Mouse (Mus musculus): ENCODE measurements at regions not wholly inside any gene's neighbourhood (a gene's known extent, or its start where the extent isn't known, plus 50 kb on each side); places are given as distances from the start of the nearest gene placed in this dataset.

GRCm38 (mm10) chr9:115483024-115483423 is 172.8 kb upstream of the Stt3b start:
- Histone ChIP-seq H3K36me3 (ENCODE audit: control insufficient read depth, insufficient read depth, low read length) (no peaks in the 10 kb centered on the region), H3K27me3 (ENCODE audit: control insufficient read depth, insufficient read depth, low read length) (no peaks in the 10 kb centered on the region), H3K4me1 (ENCODE audit: control insufficient read depth, insufficient read depth, low read length) (no peaks in the 10 kb centered on the region), H3K9me3 (ENCODE audit: control insufficient read depth, low read length) (no peaks in the 10 kb centered on the region), H3K4me2 (ENCODE audit: low read depth, low read length) (no peak overlapping the region), H3K27ac (ENCODE audit: low read depth, low read length) (no peak overlapping the region), H3K4me3 (ENCODE audit: low read depth, low read length) (no peak overlapping the region), H3K9ac (replicated peaks; ENCODE audit: low read depth, low read length) (no peak overlapping the region)
- no peak for ATAC-seq (ENCODE audit: low read depth)
- 90% methylated on average over 7 of the region's 7 CpGs for WGBS

- no peak overlapping the region for H3K4me2 ChIP-seq (ENCODE audit: low read depth, low read length)
- WGBS = 65% methylated on average over 2 of the region's 2 CpGs
- H3K36me3 ChIP-seq (ENCODE audit: control insufficient read depth, insufficient read depth, low read length) = no peaks in the 10 kb centered on the region
These were observed 173.5 kb upstream of the Stt3b start for GRCm38 (mm10) chr9:115483721-115484120.

GRCm38 (mm10) chr9:115484408-115484807 is 174.2 kb upstream of the Stt3b start:
- Histone ChIP-seq H3K4me3 (ENCODE audit: low read depth, low read length) (no peak overlapping the region), H3K36me3 (ENCODE audit: control insufficient read depth, insufficient read depth, low read length) (no peaks in the 10 kb centered on the region), H3K4me2 (ENCODE audit: low read depth, low read length) (no peak overlapping the region), H3K27ac (ENCODE audit: low read depth, low read length) (no peak overlapping the region), H3K9ac (replicated peaks; ENCODE audit: low read depth, low read length) (no peak overlapping the region), H3K4me1 (ENCODE audit: control insufficient read depth, insufficient read depth, low read length) (no peaks in the 10 kb centered on the region), H3K9me3 (ENCODE audit: control insufficient read depth, low read length) (no peaks in the 10 kb centered on the region), H3K27me3 (ENCODE audit: control insufficient read depth, insufficient read depth, low read length) (no peaks in the 10 kb centered on the region)
- no peak for ATAC-seq (ENCODE audit: low read depth)
- WGBS = 94% methylated on average over 1 of the region's 1 CpGs

More at GRCm38 (mm10) chr9:115483721-115484120, 173.5 kb upstream of the Stt3b start:
- no peaks in the 10 kb centered on the region for H3K27me3 ChIP-seq (ENCODE audit: control insufficient read depth, insufficient read depth, low read length)
- no peaks in the 10 kb centered on the region for H3K9me3 ChIP-seq (ENCODE audit: control insufficient read depth, low read length)
- ATAC-seq (ENCODE audit: low read depth) = no peak
- no peaks in the 10 kb centered on the region for H3K4me1 ChIP-seq (ENCODE audit: control insufficient read depth, insufficient read depth, low read length)
- H3K27ac ChIP-seq (ENCODE audit: low read depth, low read length) = no peak overlapping the region
- H3K9ac ChIP-seq (replicated peaks; ENCODE audit: low read depth, low read length) = no peak overlapping the region
- no peak overlapping the region for H3K4me3 ChIP-seq (ENCODE audit: low read depth, low read length)

GRCm38 (mm10) chr9:115485219-115485618 is 175.0 kb upstream of the Stt3b start:
- H3K9ac ChIP-seq (replicated peaks; ENCODE audit: low read depth, low read length) = no peak overlapping the region
- H3K36me3 ChIP-seq (ENCODE audit: control insufficient read depth, insufficient read depth, low read length) = no peaks in the 10 kb centered on the region
- no peak for ATAC-seq (ENCODE audit: low read depth)
- no peaks in the 10 kb centered on the region for H3K27me3 ChIP-seq (ENCODE audit: control insufficient read depth, insufficient read depth, low read length)
- H3K4me2 ChIP-seq (ENCODE audit: low read depth, low read length) = no peak overlapping the region
- no peaks in the 10 kb centered on the region for H3K9me3 ChIP-seq (ENCODE audit: control insufficient read depth, low read length)
- no peak overlapping the region for H3K27ac ChIP-seq (ENCODE audit: low read depth, low read length)
- no peaks in the 10 kb centered on the region for H3K4me1 ChIP-seq (ENCODE audit: control insufficient read depth, insufficient read depth, low read length)
- H3K4me3 ChIP-seq (ENCODE audit: low read depth, low read length) = no peak overlapping the region
- 98% methylated on average over 4 of the region's 4 CpGs for WGBS

GRCm38 (mm10) chr9:115487175-115487760 is 177.0 kb upstream of the Stt3b start:
- Histone ChIP-seq H3K4me1 (ENCODE audit: control insufficient read depth, insufficient read depth, low read length) (no peaks in the 10 kb centered on the region), H3K36me3 (ENCODE audit: control insufficient read depth, insufficient read depth, low read length) (no peaks in the 10 kb centered on the region), H3K9ac (replicated peaks; ENCODE audit: low read depth, low read length) (no peak overlapping the region), H3K4me2 (ENCODE audit: low read depth, low read length) (no peak overlapping the region), H3K9me3 (ENCODE audit: control insufficient read depth, low read length) (no peaks in the 10 kb centered on the region), H3K27ac (ENCODE audit: low read depth, low read length) (no peak overlapping the region), H3K4me3 (ENCODE audit: low read depth, low read length) (no peak overlapping the region), H3K27me3 (ENCODE audit: control insufficient read depth, insufficient read depth, low read length) (no peaks in the 10 kb centered on the region)
- no peak for ATAC-seq (ENCODE audit: low read depth)
- WGBS = 92% methylated on average over 5 of the region's 5 CpGs

GRCm38 (mm10) chr9:115488913-115489809 is 178.9 kb upstream of the Stt3b start:
- H3K4me1 ChIP-seq (ENCODE audit: control insufficient read depth, insufficient read depth, low read length) = no peaks in the 10 kb centered on the region
- no peaks in the 10 kb centered on the region for H3K9me3 ChIP-seq (ENCODE audit: control insufficient read depth, low read length)
- WGBS = 89% methylated on average over 9 of the region's 9 CpGs
- H3K36me3 ChIP-seq (ENCODE audit: control insufficient read depth, insufficient read depth, low read length) = no peaks in the 10 kb centered on the region
- no peak overlapping the region for H3K9ac ChIP-seq (replicated peaks; ENCODE audit: low read depth, low read length)
- H3K27me3 ChIP-seq (ENCODE audit: control insufficient read depth, insufficient read depth, low read length) = no peaks in the 10 kb centered on the region
- no peak overlapping the region for H3K4me3 ChIP-seq (ENCODE audit: low read depth, low read length)
- ATAC-seq (ENCODE audit: low read depth) = no peak
- no peak overlapping the region for H3K4me2 ChIP-seq (ENCODE audit: low read depth, low read length)
- no peak overlapping the region for H3K27ac ChIP-seq (ENCODE audit: low read depth, low read length)

- H3K4me1 ChIP-seq (ENCODE audit: control insufficient read depth, insufficient read depth, low read length) = no peaks in the 10 kb centered on the region
- H3K27me3 ChIP-seq (ENCODE audit: control insufficient read depth, insufficient read depth, low read length) = no peaks in the 10 kb centered on the region
- no peak overlapping the region for H3K9ac ChIP-seq (replicated peaks; ENCODE audit: low read depth, low read length)
- 89% methylated on average over 6 of the region's 6 CpGs for WGBS
- no peak overlapping the region for H3K4me2 ChIP-seq (ENCODE audit: low read depth, low read length)
- no peak overlapping the region for H3K4me3 ChIP-seq (ENCODE audit: low read depth, low read length)
- no peak overlapping the region for H3K27ac ChIP-seq (ENCODE audit: low read depth, low read length)
- H3K9me3 ChIP-seq (ENCODE audit: control insufficient read depth, low read length) = no peaks in the 10 kb centered on the region
- no peak for ATAC-seq (ENCODE audit: low read depth)
- H3K36me3 ChIP-seq (ENCODE audit: control insufficient read depth, insufficient read depth, low read length) = no peaks in the 10 kb centered on the region
These were observed 182.4 kb upstream of the Stt3b start for GRCm38 (mm10) chr9:115492431-115493171.

GRCm38 (mm10) chr9:115493765-115494164 is 183.5 kb upstream of the Stt3b start:
- ATAC-seq (ENCODE audit: low read depth) = no peak
- no peaks in the 10 kb centered on the region for H3K36me3 ChIP-seq (ENCODE audit: control insufficient read depth, insufficient read depth, low read length)
- no peaks in the 10 kb centered on the region for H3K9me3 ChIP-seq (ENCODE audit: control insufficient read depth, low read length)
- H3K27me3 ChIP-seq (ENCODE audit: control insufficient read depth, insufficient read depth, low read length) = no peaks in the 10 kb centered on the region
- H3K4me1 ChIP-seq (ENCODE audit: control insufficient read depth, insufficient read depth, low read length) = no peaks in the 10 kb centered on the region
- H3K4me3 ChIP-seq (ENCODE audit: low read depth, low read length) = no peak overlapping the region
- no peak overlapping the region for H3K9ac ChIP-seq (replicated peaks; ENCODE audit: low read depth, low read length)
- H3K27ac ChIP-seq (ENCODE audit: low read depth, low read length) = no peak overlapping the region
- WGBS = 85% methylated on average over 2 of the region's 2 CpGs
- H3K4me2 ChIP-seq (ENCODE audit: low read depth, low read length) = no peak overlapping the region

- no peaks in the 10 kb centered on the region for H3K4me1 ChIP-seq (ENCODE audit: control insufficient read depth, insufficient read depth, low read length)
- ATAC-seq (ENCODE audit: low read depth) = no peak
- H3K4me3 ChIP-seq (ENCODE audit: low read depth, low read length) = no peak overlapping the region
- WGBS = 49% methylated on average over 3 of the region's 3 CpGs
- no peaks in the 10 kb centered on the region for H3K27me3 ChIP-seq (ENCODE audit: control insufficient read depth, insufficient read depth, low read length)
- H3K27ac ChIP-seq (ENCODE audit: low read depth, low read length) = no peak overlapping the region
- H3K9ac ChIP-seq (replicated peaks; ENCODE audit: low read depth, low read length) = no peak overlapping the region
- no peaks in the 10 kb centered on the region for H3K36me3 ChIP-seq (ENCODE audit: control insufficient read depth, insufficient read depth, low read length)
- H3K4me2 ChIP-seq (ENCODE audit: low read depth, low read length) = no peak overlapping the region
- H3K9me3 ChIP-seq (ENCODE audit: control insufficient read depth, low read length) = no peaks in the 10 kb centered on the region
These were observed 189.3 kb upstream of the Stt3b start for GRCm38 (mm10) chr9:115499536-115499935.

Data from neural tube, embryonic 14.5 days (tissue).